Mouse (Mus musculus) frontal cortex, adult (tissue): Measurements from ENCODE around the gene Olfr1340.
A peak's percentile ranks its signal among the peaks of the same experiment; 100 is the strongest.

ENCODE experiments used
- ATAC-seq: cut with Nextera tagmentation; 2 replicates; pipeline ENCODE4 v1.9.2; 2017; ENCODE audit warnings: mild to moderate bottlenecking, moderate library complexity, mixed read lengths; ENCODE audit not compliant: low TSS enrichment

Olfr1340 gene

GRCm38 (mm10) chr4:118719838-118720237 lies at the start of gene Olfr1340:
Gene Olfr1340 (plus strand): TSS chr4:118720138.
- no peak for ATAC-seq

- ATAC-seq: no peak
These were observed 32.9 kb upstream of the Olfr1340 start for GRCm38 (mm10) chr4:118687086-118687485.

GRCm38 (mm10) chr4:118692412-118692973 lies 27.4 kb upstream of the Olfr1340 start, which contains the start of gene Olfr1342:
Gene Olfr1342 (minus strand): TSS chr4:118692756.
- no peak for ATAC-seq

GRCm38 (mm10) chr4:118693812-118694211 lies 26.1 kb upstream of the Olfr1340 start:
- 0 out of 2 replicates have a peak, but pooled peaks have one; percentile 64 for ATAC-seq

GRCm38 (mm10) chr4:118703223-118703622 lies 16.7 kb upstream of the Olfr1340 start, which contains the start of gene Olfr1341:
Gene Olfr1341 (plus strand): TSS chr4:118703523.
- no peak for ATAC-seq

GRCm38 (mm10) chr4:118708086-118708485 lies 11.9 kb upstream of the Olfr1340 start:
- ATAC-seq: no peak

GRCm38 (mm10) chr4:118711656-118712055 lies 8.3 kb upstream of the Olfr1340 start:
- ATAC-seq: no peak

GRCm38 (mm10) chr4:118721742-118722483 lies 2.0 kb downstream of the Olfr1340 start:
- ATAC-seq: peak; percentile 72; the same call in 1 of the 2 replicates

GRCm38 (mm10) chr4:118731875-118732274 lies 11.9 kb downstream of the Olfr1340 start, which contains the start of gene Olfr1339:
Gene Olfr1339 (plus strand): TSS chr4:118732175.
- no peak for ATAC-seq

- no peak for ATAC-seq
These were observed 19.6 kb downstream of the Olfr1340 start for GRCm38 (mm10) chr4:118739574-118739973.

GRCm38 (mm10) chr4:118740988-118741698 lies 21.2 kb downstream of the Olfr1340 start:
- no peak for ATAC-seq

- no peak for ATAC-seq
These were observed 21.9 kb downstream of the Olfr1340 start for GRCm38 (mm10) chr4:118741881-118742280.

- ATAC-seq: no peak
These were observed 38.7 kb downstream of the Olfr1340 start, which contains the start of gene Olfr1338 for GRCm38 (mm10) chr4:118758637-118759036. Gene Olfr1338 (minus strand): TSS chr4:118758737.
